Mouse (Mus musculus) layer of hippocampus, adult 8-10 months (tissue): ENCODE measurements around the gene Rgr. TPM values are rescaled to one million over a fixed set of nuclear protein-coding genes. Genes with fewer than 3 reads are reported as not detected.
A peak's percentile ranks its signal among the peaks of the same experiment; 100 is the strongest.

Source experiments
- DNase-seq, 2 experiments: peaks; one replicate each; pipeline ENCODE4 v3.0.0; 2022; ENCODE audit warnings: low spot score in 2 of 2
- total RNA-seq, 4 experiments: library from RNA; stranded (reverse); gene quantifications; 2 replicates each; pipeline ENCODE4 v1.2.4; 2022

Gene Rgr
- total RNA-seq: not detected

DNA sequence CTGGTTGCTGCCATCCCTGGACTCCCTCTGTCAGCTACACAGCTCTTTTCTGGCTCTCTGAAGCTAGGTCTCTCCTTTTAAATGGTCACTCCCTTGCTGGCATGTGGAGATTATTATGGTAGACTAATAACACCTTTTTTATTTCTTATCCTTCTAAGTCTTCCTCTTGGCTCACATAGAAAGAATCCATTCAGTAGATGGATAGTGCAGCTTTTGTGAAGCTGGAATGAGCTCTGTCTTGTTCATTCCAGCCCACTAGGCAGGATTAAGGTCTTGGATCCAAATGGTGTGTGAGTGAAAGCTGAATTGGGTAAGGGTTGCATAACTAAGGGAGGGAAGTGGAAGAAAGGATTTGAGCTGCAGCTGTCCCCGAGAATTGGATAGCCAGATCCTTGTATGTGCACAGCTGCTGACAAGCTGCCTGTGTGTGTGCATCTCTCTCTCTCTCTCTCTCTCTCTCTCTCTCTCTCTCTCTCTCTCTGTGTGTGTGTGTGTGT, at the start of gene Rgr:
Rgr (minus strand) TSS at position 51 of the 497 bp plus-strand sequence.
- DNase-seq: no peak

DNA sequence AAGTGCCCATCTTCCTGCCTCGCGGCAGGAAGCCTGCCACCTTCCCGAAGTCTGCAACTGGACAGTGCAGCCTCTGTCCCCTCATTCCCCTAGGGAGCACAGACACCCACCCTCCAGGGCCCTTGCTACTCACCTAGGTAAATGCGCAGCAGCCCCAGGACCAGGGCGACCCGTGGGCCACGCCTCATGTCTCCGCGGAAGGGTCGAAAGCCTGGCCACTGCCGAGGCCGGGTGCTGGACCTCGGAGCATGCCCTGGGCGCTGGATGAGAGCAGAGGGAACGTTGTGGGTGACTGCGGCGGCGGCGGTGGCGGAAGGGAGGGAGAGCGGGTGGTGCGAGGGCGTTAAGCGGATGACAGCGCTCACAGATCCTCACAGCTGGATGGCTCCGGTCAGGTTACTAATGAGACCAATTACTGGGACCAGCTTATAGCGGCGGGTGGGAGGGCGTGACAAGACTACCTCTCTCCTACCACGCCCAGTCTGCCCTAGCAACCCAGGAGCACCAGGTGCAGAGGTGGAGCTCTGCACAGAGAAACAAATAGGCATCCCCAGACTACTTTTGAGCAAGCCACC, 49.3 kb upstream of the Rgr start, which contains the start of gene Cdhr1:
Cdhr1 (minus strand) TSS at position 392 of the 575 bp plus-strand sequence.
- DNase-seq: peak in 1 of 2 experiments; percentile 18

GRCm38 (mm10) chr14:37095556-37095955, 46.8 kb upstream of the Rgr start:
- DNase-seq: no peak

- no peak for DNase-seq
Measured at GRCm38 (mm10) chr14:37094436-37094835, 45.7 kb upstream of the Rgr start.

DNA sequence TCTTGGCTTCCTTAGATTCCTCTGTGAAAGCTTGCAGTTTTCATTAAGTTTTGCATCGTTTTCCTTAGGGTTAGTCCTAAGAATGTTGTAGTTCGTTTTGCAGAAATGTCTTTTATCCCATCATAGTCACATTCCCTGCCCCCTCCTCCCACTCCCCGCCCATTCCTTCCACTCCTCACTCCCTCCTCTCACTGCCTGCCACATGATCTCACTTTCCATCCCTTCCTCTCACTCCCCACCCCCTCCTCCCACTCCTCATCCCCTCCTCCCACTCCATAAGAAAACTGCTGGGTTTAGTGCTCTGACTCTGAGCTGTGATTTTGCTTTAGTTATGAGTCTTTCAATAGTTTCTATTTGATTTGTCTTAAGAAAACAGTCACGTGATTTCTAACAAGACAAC, 35.0 kb upstream of the Rgr start:
- DNase-seq: no peak

- no peak for DNase-seq
Measured at GRCm38 (mm10) chr14:37080724-37081123, 32.0 kb upstream of the Rgr start.

- DNase-seq: no peak
Measured at GRCm38 (mm10) chr14:37068516-37068915, 19.8 kb upstream of the Rgr start.

- no peak for DNase-seq
Measured at GRCm38 (mm10) chr14:37067629-37068028, 18.9 kb upstream of the Rgr start, which contains the start of gene Lrit2. Gene Lrit2 (plus strand): TSS chr14:37067929.

GRCm38 (mm10) chr14:37066636-37067035, 17.9 kb upstream of the Rgr start:
- DNase-seq: peak in 1 of 2 experiments; percentile 13

DNA sequence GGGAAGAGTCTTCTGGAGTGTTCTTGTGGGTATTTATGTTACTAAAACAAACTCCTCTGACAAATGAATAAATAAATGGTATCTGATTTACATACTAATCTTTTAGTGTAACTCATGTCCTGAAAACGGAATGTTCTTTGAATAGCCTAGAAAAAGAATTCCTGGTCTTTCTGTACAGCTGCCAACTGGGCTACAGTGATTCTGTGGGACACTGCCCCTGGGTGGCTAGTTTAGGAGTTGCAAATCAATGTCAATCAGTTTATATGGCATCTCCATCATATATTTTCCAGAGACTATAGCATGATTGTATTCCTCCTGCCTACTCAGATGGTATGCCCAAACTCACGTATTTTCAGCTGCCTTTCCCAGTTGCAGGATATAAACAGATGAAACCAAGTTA, 16.1 kb upstream of the Rgr start:
- DNase-seq: no peak

GRCm38 (mm10) chr14:37034432-37034831, 14.3 kb downstream of the Rgr start:
- DNase-seq: no peak

DNA sequence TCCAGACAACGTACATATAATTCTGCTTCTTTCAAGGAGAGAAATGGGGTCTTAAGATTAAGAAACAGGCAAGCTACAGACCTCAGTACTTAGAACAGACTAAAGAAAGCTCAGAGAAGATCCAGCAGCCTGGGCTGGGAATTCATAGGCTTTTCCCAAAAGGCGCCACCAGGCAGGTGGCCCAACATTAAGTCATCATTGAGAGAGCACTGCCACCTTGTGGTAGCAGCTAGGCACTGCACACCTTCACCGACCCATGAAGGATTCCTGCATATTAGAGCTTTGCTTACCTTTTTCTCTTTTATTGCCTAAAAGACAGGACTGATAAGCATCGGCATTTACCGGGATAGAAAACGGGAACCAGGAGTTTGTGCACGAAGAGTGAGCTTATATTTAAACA, 15.5 kb downstream of the Rgr start:
- peak; percentile 60 to 88 for DNase-seq

- no peak for DNase-seq
Measured at GRCm38 (mm10) chr14:37032481-37033104, 16.2 kb downstream of the Rgr start.

GRCm38 (mm10) chr14:37028555-37028954, 20.2 kb downstream of the Rgr start:
- DNase-seq: no peak

- no peak for DNase-seq
Measured at GRCm38 (mm10) chr14:37027951-37028350, 20.8 kb downstream of the Rgr start.

GRCm38 (mm10) chr14:37027248-37027933, 21.4 kb downstream of the Rgr start:
- no peak for DNase-seq

DNA sequence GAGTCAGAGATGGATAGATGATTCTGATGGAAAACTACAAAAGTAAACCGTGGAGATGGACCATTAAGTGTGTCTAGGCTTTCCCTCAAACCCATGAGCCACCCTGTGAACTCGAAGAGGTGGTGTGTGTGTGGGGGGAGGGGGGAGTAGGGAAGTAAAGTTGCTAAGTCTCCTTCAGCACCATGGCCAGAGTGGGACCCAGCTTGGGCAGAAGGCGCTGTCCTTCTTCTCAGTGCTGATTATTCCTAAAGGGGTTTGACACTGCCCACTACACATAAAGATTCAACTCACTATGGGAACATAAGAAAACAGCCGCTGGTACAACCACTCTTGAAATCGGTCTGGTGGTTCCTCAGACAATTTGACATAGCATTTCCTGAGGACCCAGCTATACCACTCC, 32.9 kb downstream of the Rgr start:
- DNase-seq: no peak

DNA sequence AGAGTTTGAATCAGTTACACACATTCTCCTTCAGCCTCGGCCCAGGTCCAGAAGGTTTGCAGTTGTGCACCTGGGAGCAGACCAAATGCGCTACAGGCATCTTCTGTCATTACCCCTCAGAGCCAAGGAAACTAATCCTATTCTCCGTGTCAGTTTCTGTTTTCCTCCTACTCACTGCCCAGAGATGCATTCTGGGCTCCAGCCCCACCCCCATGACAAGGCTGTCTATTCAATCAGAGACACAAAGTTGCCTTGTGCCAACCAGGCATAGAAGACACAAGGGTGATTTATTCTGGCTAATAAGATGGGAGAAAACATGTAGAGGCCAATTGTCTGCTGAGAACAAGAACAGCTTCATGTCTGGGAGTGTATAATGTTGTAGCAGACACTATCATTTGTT, 35.1 kb downstream of the Rgr start:
- DNase-seq: peak; percentile 17 to 18

DNA sequence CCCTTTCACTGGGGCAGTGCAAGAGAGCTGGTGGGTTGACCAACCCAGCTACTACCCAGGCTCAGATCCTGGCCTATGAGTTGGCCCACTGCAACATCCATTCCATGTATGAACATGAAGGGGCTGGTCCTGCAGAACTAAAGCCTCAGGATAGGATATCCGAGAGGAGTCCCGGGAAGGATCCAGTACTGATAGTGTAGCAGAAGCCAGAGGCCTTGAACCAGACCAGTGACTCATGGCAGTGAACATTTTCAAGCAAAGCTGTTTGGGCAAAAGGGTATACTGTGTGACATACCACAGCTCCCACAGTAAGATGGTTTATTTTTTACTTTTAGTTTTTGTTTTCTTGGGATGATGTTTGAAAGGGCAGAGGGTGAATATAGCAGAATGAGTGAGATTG, 39.1 kb downstream of the Rgr start:
- no peak for DNase-seq

GRCm38 (mm10) chr14:37006489-37006888, 42.3 kb downstream of the Rgr start:
- DNase-seq: no peak

DNA sequence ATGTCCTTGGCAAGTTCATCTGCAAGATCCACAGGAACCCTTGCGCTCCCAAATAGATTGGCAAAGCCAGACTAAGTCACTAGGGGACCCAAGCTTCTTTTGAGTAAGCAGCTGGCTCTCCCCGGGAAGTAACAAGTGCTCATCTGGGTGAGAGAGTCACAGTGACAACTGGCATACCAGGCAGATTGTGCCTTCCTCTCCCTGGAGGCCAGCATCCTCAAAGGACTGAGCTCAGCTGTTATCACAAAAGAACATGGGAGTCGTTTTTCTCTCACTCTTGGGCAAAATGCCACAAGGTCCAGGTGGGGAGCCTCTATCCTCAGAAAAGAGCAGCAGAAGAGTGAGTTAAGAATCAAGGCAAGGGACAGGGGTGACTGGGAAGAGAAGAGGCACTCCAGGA, 42.9 kb downstream of the Rgr start:
- DNase-seq: no peak

DNA sequence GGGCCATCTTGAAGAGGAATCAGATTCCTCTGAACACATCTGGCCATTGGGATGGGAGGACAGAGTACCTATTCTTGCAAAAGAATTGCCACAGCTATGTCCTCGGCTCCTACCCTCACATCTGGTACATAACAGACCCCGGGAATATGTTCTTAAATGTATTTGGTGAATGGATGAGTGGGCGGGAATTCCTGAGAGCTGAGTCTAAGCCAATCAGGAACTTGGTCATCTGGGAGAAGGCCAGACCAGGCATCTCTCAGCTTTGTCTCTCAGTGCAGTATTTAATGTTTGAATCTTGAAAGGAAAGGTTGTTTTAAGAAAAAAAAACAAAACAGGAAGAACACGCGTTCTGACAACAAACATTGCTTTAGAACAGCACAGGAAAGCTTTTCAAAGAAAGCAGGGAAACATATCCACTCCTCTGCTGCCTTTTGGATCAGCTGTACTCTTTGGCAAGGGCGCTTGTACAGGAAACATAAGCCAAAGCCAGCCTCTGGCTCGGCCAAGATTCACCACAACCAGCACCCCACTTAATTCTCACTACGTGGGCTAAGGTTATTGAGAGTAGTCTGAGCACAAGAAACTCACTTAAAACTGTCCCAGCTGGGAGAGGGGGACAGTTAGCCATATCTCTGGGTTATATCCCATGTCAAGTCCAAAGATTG, 45.2 kb downstream of the Rgr start:
- DNase-seq: no peak
